Mouse (Mus musculus): Measurements from ENCODE around the gene 9330161L09Rik.

DNA sequence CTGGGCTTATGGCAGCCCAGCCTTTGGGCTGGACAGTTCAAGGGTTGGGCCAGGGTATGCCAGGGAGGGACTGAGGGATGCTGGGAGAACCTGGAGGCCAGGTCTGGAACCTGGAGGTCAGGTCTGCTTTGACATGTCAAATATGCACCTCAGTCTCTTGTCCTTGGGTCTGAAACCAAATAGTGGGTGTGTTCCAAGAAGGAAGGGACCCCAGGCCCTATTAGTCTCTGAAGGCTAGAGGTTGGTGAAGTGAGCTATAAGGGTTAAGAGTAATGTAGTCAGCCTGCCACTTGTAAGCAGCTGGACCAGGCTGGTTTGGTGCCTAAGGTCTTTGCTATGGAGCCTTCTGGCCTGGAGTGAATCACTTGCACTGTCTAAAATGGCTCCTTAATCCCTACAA lies 27.2 kb upstream of the 9330161L09Rik start:
- no peak for TF ChIP-seq TAL1 (IDR thresholded peaks at IDR 0.05; ENCODE audit: low read length)
- no peak for TF ChIP-seq GATA1 (IDR thresholded peaks at IDR 0.05; ENCODE audit: low read length)
